Mouse (Mus musculus) midbrain, embryonic 15.5 days (tissue): ENCODE results near the gene Tnfaip3. TPM values are rescaled to one million over a fixed set of nuclear protein-coding genes. Genes with fewer than 3 reads are reported as not detected.

Source experiments
- polyA plus RNA-seq: library from polyadenylated mRNA; unstranded; fragments of >200 nt; fragmentation: Nextera tagmentation; extraction: Ambion mirVana; gene quantifications from 2 replicates; pipeline ENCODE4 v1.2.1, GENCODE M21; 2015

Tnfaip3 gene
- polyA plus RNA-seq, 1 experiment from 2014 or later = 3.2 TPM

Other genes with a start within 250 kb of the Tnfaip3 start
- gene Gm4922, start 228.9 kb downstream of the Tnfaip3 start, polyA plus RNA-seq = 0.09 and 0.39 TPM in 2 replicates
- gene Perp, start 170.6 kb downstream of the Tnfaip3 start, polyA plus RNA-seq = 7.6 and 11.7 TPM in 2 replicates